Mouse (Mus musculus): ENCODE measurements around the gene Cd82. TPM values are rescaled to one million over a fixed set of nuclear protein-coding genes. Genes with fewer than 3 reads are reported as not detected.

The Cd82 gene
- polyA plus RNA-seq, 1 experiment from 2014 or later = 19.6 TPM

GRCm38 (mm10) chr2:93434896-93435295, 28.0 kb downstream of the Cd82 start:
- Histone ChIP-seq H3K4me1 (peaks cover 8% of the 10 kb centered on the region), H3K27me3 (no peaks in the 10 kb centered on the region), H3K36me3 (no peaks in the 10 kb centered on the region), H3K4me2 (replicated peaks) (no peak overlapping the region), H3K9me3 (no peaks in the 10 kb centered on the region), H3K4me3 (no peak overlapping the region), H3K9ac (replicated peaks) (no peak overlapping the region), H3K27ac (replicated peaks) (no peak overlapping the region)
- WGBS = 96% methylated on average over 3 of the region's 3 CpGs
- no peak for ATAC-seq (replicated peaks)

- no peak overlapping the region for H3K4me2 ChIP-seq (replicated peaks)
- H3K9me3 ChIP-seq = no peaks in the 10 kb centered on the region
- 70% methylated on average over 5 of the region's 5 CpGs for WGBS
- no peak overlapping the region for H3K9ac ChIP-seq (replicated peaks)
- ATAC-seq (replicated peaks) = no peak
- no peaks in the 10 kb centered on the region for H3K27me3 ChIP-seq
- no peaks in the 10 kb centered on the region for H3K36me3 ChIP-seq
- no peak overlapping the region for H3K27ac ChIP-seq (replicated peaks)
- H3K4me3 ChIP-seq = no peak overlapping the region
- 0 out of 2 replicates have a peak, but pooled peaks cover 3% of the 10 kb centered on the region for H3K4me1 ChIP-seq
These were observed 29.4 kb downstream of the Cd82 start for GRCm38 (mm10) chr2:93433543-93433942.

GRCm38 (mm10) chr2:93432600-93433389, 30.1 kb downstream of the Cd82 start:
- H3K27ac ChIP-seq (replicated peaks) = no peak overlapping the region
- H3K27me3 ChIP-seq = no peaks in the 10 kb centered on the region
- no peaks in the 10 kb centered on the region for H3K36me3 ChIP-seq
- H3K9me3 ChIP-seq = no peaks in the 10 kb centered on the region
- no peak overlapping the region for H3K9ac ChIP-seq (replicated peaks)
- 0 out of 2 replicates have a peak, but pooled peaks cover 3% of the 10 kb centered on the region for H3K4me1 ChIP-seq
- H3K4me2 ChIP-seq (replicated peaks) = no peak overlapping the region
- WGBS = 80% methylated on average over 6 of the region's 6 CpGs
- ATAC-seq (replicated peaks) = no peak
- no peak overlapping the region for H3K4me3 ChIP-seq

- H3K27me3 ChIP-seq = no peaks in the 10 kb centered on the region
- no peak overlapping the region for H3K4me3 ChIP-seq
- 0 out of 2 replicates have a peak, but pooled peaks cover 3% of the 10 kb centered on the region for H3K4me1 ChIP-seq
- H3K4me2 ChIP-seq (replicated peaks) = no peak overlapping the region
- no peaks in the 10 kb centered on the region for H3K36me3 ChIP-seq
- H3K27ac ChIP-seq (replicated peaks) = no peak overlapping the region
- WGBS = 76% methylated on average over 5 of the region's 5 CpGs
- no peak overlapping the region for H3K9ac ChIP-seq (replicated peaks)
- ATAC-seq (replicated peaks) = no peak
- H3K9me3 ChIP-seq = no peaks in the 10 kb centered on the region
These were observed 31.2 kb downstream of the Cd82 start for GRCm38 (mm10) chr2:93431575-93432325.

- no peaks in the 10 kb centered on the region for H3K27me3 ChIP-seq
- no peaks in the 10 kb centered on the region for H3K9me3 ChIP-seq
- H3K27ac ChIP-seq (replicated peaks) = no peak overlapping the region
- H3K36me3 ChIP-seq = no peaks in the 10 kb centered on the region
- ATAC-seq (replicated peaks) = no peak
- 77% methylated on average over 5 of the region's 5 CpGs for WGBS
- H3K4me2 ChIP-seq (replicated peaks) = no peak overlapping the region
- H3K9ac ChIP-seq (replicated peaks) = no peak overlapping the region
- 0 out of 2 replicates have a peak, but pooled peaks cover 3% of the 10 kb centered on the region for H3K4me1 ChIP-seq
- no peak overlapping the region for H3K4me3 ChIP-seq
These were observed 31.9 kb downstream of the Cd82 start for GRCm38 (mm10) chr2:93430993-93431392.

- 72% methylated on average over 11 of the region's 11 CpGs for WGBS
- Histone ChIP-seq H3K9me3 (no peaks in the 10 kb centered on the region), H3K4me3 (no peak overlapping the region), H3K4me1 (no peaks in the 10 kb centered on the region), H3K27me3 (no peaks in the 10 kb centered on the region), H3K9ac (replicated peaks) (no peak overlapping the region), H3K27ac (replicated peaks) (no peak overlapping the region), H3K4me2 (replicated peaks) (no peak overlapping the region), H3K36me3 (no peaks in the 10 kb centered on the region)
- ATAC-seq (replicated peaks) = no peak
These were observed 34.9 kb downstream of the Cd82 start for GRCm38 (mm10) chr2:93428004-93428531.

- Histone ChIP-seq H3K27ac (replicated peaks) (no peak overlapping the region), H3K4me1 (no peaks in the 10 kb centered on the region), H3K36me3 (no peaks in the 10 kb centered on the region), H3K9me3 (no peaks in the 10 kb centered on the region), H3K4me3 (no peak overlapping the region), H3K9ac (replicated peaks) (no peak overlapping the region), H3K4me2 (replicated peaks) (no peak overlapping the region), H3K27me3 (no peaks in the 10 kb centered on the region)
- ATAC-seq (replicated peaks) = no peak
- 55% methylated on average over 8 of the region's 8 CpGs for WGBS
These were observed 35.8 kb downstream of the Cd82 start for GRCm38 (mm10) chr2:93427000-93427715.

GRCm38 (mm10) chr2:93425810-93426209, 37.1 kb downstream of the Cd82 start:
- H3K4me2 ChIP-seq (replicated peaks) = no peak overlapping the region

GRCm38 (mm10) chr2:93424307-93424984, 38.5 kb downstream of the Cd82 start:
- WGBS = 92% methylated on average over 9 of the region's 9 CpGs
- no peak for ATAC-seq (replicated peaks)

More at GRCm38 (mm10) chr2:93425810-93426209, 37.1 kb downstream of the Cd82 start:
- no peak overlapping the region for H3K27ac ChIP-seq (replicated peaks)
- no peaks in the 10 kb centered on the region for H3K9me3 ChIP-seq
- H3K9ac ChIP-seq (replicated peaks) = no peak overlapping the region
- 57% methylated on average over 4 of the region's 4 CpGs for WGBS
- no peak overlapping the region for H3K4me3 ChIP-seq
- no peaks in the 10 kb centered on the region for H3K4me1 ChIP-seq
- no peaks in the 10 kb centered on the region for H3K27me3 ChIP-seq
- no peak for ATAC-seq (replicated peaks)
- H3K36me3 ChIP-seq = no peaks in the 10 kb centered on the region

GRCm38 (mm10) chr2:93421320-93421719, 41.6 kb downstream of the Cd82 start:
- Histone ChIP-seq H3K4me1 (no peaks in the 10 kb centered on the region), H3K36me3 (no peaks in the 10 kb centered on the region), H3K4me3 (no peak overlapping the region), H3K9ac (replicated peaks) (no peak overlapping the region), H3K27ac (replicated peaks) (no peak overlapping the region), H3K9me3 (no peaks in the 10 kb centered on the region), H3K4me2 (replicated peaks) (no peak overlapping the region), H3K27me3 (no peaks in the 10 kb centered on the region)
- 23% methylated on average over 7 of the region's 7 CpGs for WGBS
- no peak for ATAC-seq (replicated peaks)

More at GRCm38 (mm10) chr2:93424307-93424984, 38.5 kb downstream of the Cd82 start:
- H3K4me2 ChIP-seq (replicated peaks) = no peak overlapping the region
- no peak overlapping the region for H3K4me3 ChIP-seq
- no peaks in the 10 kb centered on the region for H3K27me3 ChIP-seq
- no peak overlapping the region for H3K27ac ChIP-seq (replicated peaks)
- H3K4me1 ChIP-seq = no peaks in the 10 kb centered on the region
- no peaks in the 10 kb centered on the region for H3K36me3 ChIP-seq
- no peaks in the 10 kb centered on the region for H3K9me3 ChIP-seq
- H3K9ac ChIP-seq (replicated peaks) = no peak overlapping the region

- 84% methylated on average over 12 of the region's 12 CpGs for WGBS
- H3K4me2 ChIP-seq (replicated peaks) = no peak overlapping the region
- no peaks in the 10 kb centered on the region for H3K4me1 ChIP-seq
These were observed 43.0 kb downstream of the Cd82 start for GRCm38 (mm10) chr2:93419971-93420370.

More at GRCm38 (mm10) chr2:93419971-93420370, 43.0 kb downstream of the Cd82 start:
- no peak overlapping the region for H3K4me3 ChIP-seq
- H3K27ac ChIP-seq (replicated peaks) = no peak overlapping the region
- H3K9ac ChIP-seq (replicated peaks) = no peak overlapping the region
- no peaks in the 10 kb centered on the region for H3K9me3 ChIP-seq
- H3K36me3 ChIP-seq = no peaks in the 10 kb centered on the region
- H3K27me3 ChIP-seq = no peaks in the 10 kb centered on the region
- no peak for ATAC-seq (replicated peaks)

All from forebrain, embryonic 15.5 days (tissue).